Mouse (Mus musculus): ENCODE data around the gene Fmnl2.

GRCm38 (mm10) chr2:52964386-52964928 is 106.8 kb downstream of the Fmnl2 start:
- TF ChIP-seq POLR2A (IDR thresholded peaks at IDR 0.05; ENCODE audit: borderline replicate concordance, low read depth, low read length) (no peak), CTCF (IDR thresholded peaks at IDR 0.05; ENCODE audit: low read depth, low read length) (no peak)

Data from bone marrow macrophage, adult 2 months (primary cell).